Mouse (Mus musculus) neural tube, embryonic 12.5 days (tissue): ENCODE data around the gene Nt5m. TPM values are rescaled to one million over a fixed set of nuclear protein-coding genes. Genes with fewer than 3 reads are reported as not detected.

ENCODE experiments used
- ATAC-seq: fragments of 200-750 bp; cut with Nextera tagmentation; 2 replicates; pipeline ENCODE4 v1.8.0; 2017; ENCODE audit warnings: low read depth, mild to moderate bottlenecking, moderate TSS enrichment, moderate library complexity; ENCODE audit not compliant: low FRiP score
- H3K27ac ChIP-seq: fragments of 300-500 bp; sonication (generic); 2 replicates; pipeline ENCODE4 v1.5.1; 2016
- H3K27me3 ChIP-seq: fragments of 300-500 bp; sonication (generic); replicated peaks from 2 replicates; pipeline ENCODE4 v1.6.1; 2016; ENCODE audit warnings: mild to moderate bottlenecking
- H3K36me3 ChIP-seq: fragments of 300-500 bp; sonication (generic); 2 replicates; pipeline ENCODE4 v1.6.1; 2016; ENCODE audit warnings: mild to moderate bottlenecking
- H3K4me1 ChIP-seq: fragments of 300-500 bp; sonication (generic); 2 replicates; pipeline ENCODE4 v1.6.1; 2016
- H3K4me2 ChIP-seq: fragments of 300-500 bp; sonication (generic); replicated peaks from 2 replicates; pipeline ENCODE4 v1.6.1; 2016; ENCODE audit warnings: mild to moderate bottlenecking
- H3K4me3 ChIP-seq: fragments of 300-500 bp; sonication (generic); 2 replicates; pipeline ENCODE4 v1.5.1; 2016
- H3K9ac ChIP-seq: fragments of 300-500 bp; sonication (generic); 2 replicates; pipeline ENCODE4 v1.6.1; 2016; ENCODE audit warnings: mild to moderate bottlenecking
- H3K9me3 ChIP-seq: fragments of 300-500 bp; sonication (generic); 2 replicates; pipeline ENCODE4 v1.6.1; 2016; ENCODE audit warnings: mild to moderate bottlenecking
- whole genome bisulfite sequencing: fragments of 180-500 bp; shearing (Covaris S2); methylation state at CpG from one replicate; pipeline ENCODE4 v1.1.7; 2016; 5-methylcytosine and 5-hydroxymethylcytosine counted together
- polyA plus RNA-seq: library from polyadenylated mRNA; unstranded; fragments of >200 nt; fragmentation: Nextera tagmentation; extraction: Ambion mirVana; gene quantifications from 2 replicates; pipeline ENCODE4 v1.2.1, GENCODE M21; 2016

The Nt5m gene
- polyA plus RNA-seq, 1 experiment from 2014 or later, result 53.8 TPM

DNA sequence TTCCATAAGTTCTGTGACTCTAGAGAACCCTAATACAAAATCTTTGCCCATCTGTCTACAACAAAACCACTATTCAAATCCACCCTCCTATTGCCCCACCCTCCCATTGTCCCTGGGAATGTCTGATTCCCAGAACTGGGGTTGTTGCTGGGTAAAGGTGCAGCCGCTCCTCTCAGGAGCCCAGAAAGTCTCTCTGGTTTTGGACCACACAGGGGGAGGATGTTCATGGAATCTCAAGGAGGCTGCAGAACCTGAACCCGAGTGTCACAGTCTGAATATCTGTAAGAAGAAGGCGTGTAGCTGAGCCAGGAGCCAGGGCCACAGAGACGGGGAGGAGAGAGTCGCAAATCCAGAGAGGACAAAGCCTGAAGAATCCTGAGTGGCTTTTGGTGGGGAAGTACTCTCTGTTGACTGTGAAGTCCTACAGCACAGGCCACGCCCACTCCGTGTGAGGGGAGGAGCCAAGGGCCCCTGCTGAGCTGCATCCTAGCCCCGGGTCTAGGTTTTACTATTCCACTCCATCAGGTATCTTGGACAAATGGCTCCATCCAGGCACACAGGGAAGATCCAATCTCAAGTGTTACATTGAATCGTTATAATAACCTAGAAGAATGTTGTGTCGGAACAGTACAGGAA lies 54.0 kb downstream of the Nt5m start:
- Histone ChIP-seq H3K4me3 (no peak overlapping the region), H3K9ac (no peak overlapping the region), H3K36me3 (no peaks in the 10 kb centered on the region), H3K9me3 (no peaks in the 10 kb centered on the region), H3K27ac (no peak overlapping the region), H3K4me1 (no peaks in the 10 kb centered on the region), H3K27me3 (no peaks in the 10 kb centered on the region), H3K4me2 (no peak overlapping the region)
- WGBS, result 58% methylated on average over 10 of the region's 10 CpGs
- no peak for ATAC-seq

DNA sequence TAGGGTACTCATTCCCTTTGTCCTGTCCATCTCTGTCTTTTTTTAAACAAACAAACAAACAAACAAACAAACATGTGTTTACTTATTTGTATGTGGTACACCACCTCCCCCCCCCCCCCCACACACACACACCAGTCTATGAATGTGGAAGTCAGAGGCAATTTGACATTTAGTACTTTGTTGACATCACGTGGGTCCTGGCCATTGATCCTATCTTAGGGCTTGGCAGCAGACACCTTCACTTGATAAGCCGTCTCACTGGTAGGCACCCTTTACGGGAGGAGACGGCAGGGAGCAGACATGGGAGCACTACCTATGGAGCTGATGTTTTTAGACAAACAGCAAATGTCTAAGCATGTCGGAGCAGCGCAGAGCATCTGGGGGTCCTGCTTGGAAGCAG lies 55.7 kb downstream of the Nt5m start:
- H3K27me3 ChIP-seq, result no peaks in the 10 kb centered on the region
- WGBS, result 81% methylated on average over 6 of the region's 6 CpGs

DNA sequence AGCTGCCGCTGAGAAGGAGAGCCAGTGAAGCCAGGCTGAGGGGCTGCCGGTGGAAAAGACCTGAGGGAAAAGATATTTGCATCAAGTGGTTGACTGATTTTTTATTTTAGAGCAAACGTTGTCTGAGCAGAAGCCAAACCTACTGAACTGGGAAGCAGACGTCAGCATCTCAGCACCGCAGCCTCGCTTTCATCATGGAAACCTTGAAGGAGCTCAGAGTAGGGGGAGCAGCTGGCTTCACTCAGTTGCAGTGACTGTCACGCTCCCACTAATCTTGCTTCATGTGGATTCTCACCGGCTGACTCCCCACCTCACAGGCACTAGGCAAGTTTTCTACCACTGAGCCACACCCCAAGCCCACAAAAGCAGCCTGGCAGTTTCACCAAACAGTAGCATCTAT lies 56.1 kb downstream of the Nt5m start:
- H3K27ac ChIP-seq, result no peak overlapping the region
- no peaks in the 10 kb centered on the region for H3K36me3 ChIP-seq
- H3K9ac ChIP-seq, result no peak overlapping the region
- no peak overlapping the region for H3K4me3 ChIP-seq
- H3K4me1 ChIP-seq, result peaks cover 6% of the 10 kb centered on the region; the same call in 1 of the 2 replicates
- no peaks in the 10 kb centered on the region for H3K27me3 ChIP-seq
- WGBS, result 75% methylated on average over 8 of the region's 8 CpGs
- no peak for ATAC-seq
- H3K4me2 ChIP-seq, result no peak overlapping the region
- no peaks in the 10 kb centered on the region for H3K9me3 ChIP-seq

More for the DNA sequence above, 55.7 kb downstream of the Nt5m start:
- no peaks in the 10 kb centered on the region for H3K9me3 ChIP-seq
- no peaks in the 10 kb centered on the region for H3K36me3 ChIP-seq
- no peak overlapping the region for H3K9ac ChIP-seq
- ATAC-seq, result no peak
- H3K4me1 ChIP-seq, result peaks cover 2% of the 10 kb centered on the region; the same call in 1 of the 2 replicates
- no peak overlapping the region for H3K4me3 ChIP-seq
- H3K27ac ChIP-seq, result no peak overlapping the region
- H3K4me2 ChIP-seq, result no peak overlapping the region

DNA sequence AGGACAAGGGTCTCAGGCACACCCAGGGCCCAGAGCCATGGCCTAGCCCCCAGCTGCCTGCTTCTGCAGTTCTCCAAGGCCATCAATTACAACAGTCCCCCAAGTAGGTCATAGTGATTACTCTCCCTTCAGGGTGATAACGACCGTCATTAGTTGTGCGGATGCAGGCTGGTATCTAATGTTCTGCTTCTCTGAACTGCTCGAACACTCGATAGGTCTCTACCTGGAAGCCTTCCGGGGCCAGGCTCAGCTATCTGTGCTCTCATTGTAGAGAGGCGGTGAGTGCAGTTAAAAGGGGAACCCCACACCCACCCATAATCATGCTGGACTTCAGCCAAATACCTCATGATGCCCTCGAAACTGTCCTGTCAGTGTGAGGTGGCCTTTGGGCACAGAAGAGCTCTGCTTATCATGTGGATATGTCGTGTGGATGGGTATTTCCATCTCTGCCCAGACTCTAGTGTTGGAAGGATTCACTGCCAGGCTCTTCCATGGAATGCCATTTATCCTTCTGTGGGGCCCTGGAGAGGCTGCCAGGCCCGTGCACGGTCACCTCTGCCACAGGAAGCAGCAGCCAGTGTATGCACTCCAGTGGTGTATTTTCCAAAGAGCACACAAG lies 58.8 kb downstream of the Nt5m start:
- Histone ChIP-seq H3K4me2 (no peak overlapping the region), H3K27ac (no peak overlapping the region)
- ATAC-seq, result no peak

DNA sequence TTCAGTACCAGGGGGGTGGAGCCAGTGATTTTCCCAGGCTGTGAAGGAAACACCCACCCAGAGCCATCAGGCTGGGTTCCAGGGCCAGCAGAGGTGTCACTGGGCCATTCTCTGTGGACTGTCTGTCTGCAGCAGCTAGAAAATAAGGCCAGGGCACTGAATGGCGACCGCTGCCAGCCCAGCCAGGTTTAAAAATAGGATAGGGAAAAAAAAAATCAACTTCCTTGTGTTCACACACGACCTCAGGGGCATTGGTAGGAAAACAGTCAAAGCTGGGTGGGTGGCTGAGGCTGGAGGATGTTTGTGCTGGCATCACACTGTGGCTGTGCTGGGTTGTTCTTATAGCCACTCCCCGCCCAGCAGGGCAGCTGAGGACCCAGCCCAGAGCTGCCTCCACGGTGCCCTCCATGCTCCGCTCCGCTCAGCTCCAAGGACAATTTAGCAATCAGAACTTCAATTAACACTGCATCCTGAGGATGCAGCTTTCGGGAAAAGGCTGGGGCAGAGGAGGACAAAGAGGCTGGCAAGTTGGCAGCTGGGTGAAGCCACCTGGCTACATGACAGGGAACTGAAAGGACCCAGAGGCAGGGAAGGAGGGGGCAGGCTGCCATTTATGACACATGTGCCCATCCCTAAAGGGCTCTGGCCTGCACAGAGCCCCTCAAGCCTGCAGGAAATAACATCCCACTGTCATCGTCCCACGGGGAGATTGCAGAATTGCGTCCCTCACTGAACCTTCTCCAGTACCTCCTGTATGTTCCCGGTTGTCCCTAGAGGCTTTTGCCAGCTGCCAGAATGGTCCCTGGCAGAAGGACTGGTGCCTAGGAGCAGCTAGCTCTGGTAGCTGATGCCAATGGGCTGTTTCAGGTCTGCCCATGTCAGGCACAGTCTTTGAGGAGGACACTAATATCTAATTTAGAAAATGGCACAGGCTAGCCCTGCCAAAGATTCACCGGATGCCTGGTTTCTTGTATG lies 60.8 kb downstream of the Nt5m start:
- H3K27ac ChIP-seq, result no peak overlapping the region
- H3K27me3 ChIP-seq, result no peaks in the 10 kb centered on the region

More for the DNA sequence above, 58.8 kb downstream of the Nt5m start:
- H3K4me1 ChIP-seq, result peaks cover 7% of the 10 kb centered on the region; the same call in 1 of the 2 replicates
- 72% methylated on average over 11 of the region's 11 CpGs for WGBS
- no peaks in the 10 kb centered on the region for H3K27me3 ChIP-seq
- H3K9ac ChIP-seq, result no peak overlapping the region
- no peaks in the 10 kb centered on the region for H3K9me3 ChIP-seq
- no peak overlapping the region for H3K4me3 ChIP-seq
- H3K36me3 ChIP-seq, result no peaks in the 10 kb centered on the region

DNA sequence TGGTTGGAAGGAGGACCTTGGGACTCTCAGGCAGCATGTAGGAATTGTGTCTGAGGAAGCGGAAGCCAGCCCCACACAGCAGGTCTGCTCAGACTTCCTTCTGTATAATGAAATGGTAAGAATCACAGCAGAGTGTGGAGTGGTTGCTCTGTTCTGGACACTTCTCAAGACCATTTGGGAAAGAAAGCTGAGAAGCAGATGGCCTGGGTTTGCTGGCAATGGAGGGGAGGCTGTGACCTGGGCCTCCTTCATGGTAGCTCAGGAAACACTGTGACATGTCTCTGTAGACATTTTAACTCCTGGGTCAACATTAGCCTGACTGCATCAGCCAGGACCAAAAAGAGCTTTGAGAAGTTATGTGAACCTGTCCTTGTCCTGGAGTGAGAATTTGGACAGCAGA lies 61.7 kb downstream of the Nt5m start:
- Histone ChIP-seq H3K27me3 (no peaks in the 10 kb centered on the region), H3K4me1 (peaks cover 7% of the 10 kb centered on the region; the same call in 1 of the 2 replicates), H3K36me3 (no peaks in the 10 kb centered on the region), H3K9me3 (no peaks in the 10 kb centered on the region), H3K27ac (no peak overlapping the region), H3K4me3 (no peak overlapping the region), H3K4me2 (no peak overlapping the region), H3K9ac (no peak overlapping the region)
- WGBS, result 86% methylated on average over 1 of the region's 1 CpGs
- ATAC-seq, result no peak

More for the DNA sequence above, 60.8 kb downstream of the Nt5m start:
- ATAC-seq, result peak; percentile 17; the same call in 1 of the 2 replicates
- no peak overlapping the region for H3K4me2 ChIP-seq
- H3K36me3 ChIP-seq, result no peaks in the 10 kb centered on the region
- no peak overlapping the region for H3K4me3 ChIP-seq
- H3K9ac ChIP-seq, result no peak overlapping the region
- no peaks in the 10 kb centered on the region for H3K9me3 ChIP-seq
- peaks cover 7% of the 10 kb centered on the region; the same call in 1 of the 2 replicates for H3K4me1 ChIP-seq
- 51% methylated on average over 13 of the region's 13 CpGs for WGBS

DNA sequence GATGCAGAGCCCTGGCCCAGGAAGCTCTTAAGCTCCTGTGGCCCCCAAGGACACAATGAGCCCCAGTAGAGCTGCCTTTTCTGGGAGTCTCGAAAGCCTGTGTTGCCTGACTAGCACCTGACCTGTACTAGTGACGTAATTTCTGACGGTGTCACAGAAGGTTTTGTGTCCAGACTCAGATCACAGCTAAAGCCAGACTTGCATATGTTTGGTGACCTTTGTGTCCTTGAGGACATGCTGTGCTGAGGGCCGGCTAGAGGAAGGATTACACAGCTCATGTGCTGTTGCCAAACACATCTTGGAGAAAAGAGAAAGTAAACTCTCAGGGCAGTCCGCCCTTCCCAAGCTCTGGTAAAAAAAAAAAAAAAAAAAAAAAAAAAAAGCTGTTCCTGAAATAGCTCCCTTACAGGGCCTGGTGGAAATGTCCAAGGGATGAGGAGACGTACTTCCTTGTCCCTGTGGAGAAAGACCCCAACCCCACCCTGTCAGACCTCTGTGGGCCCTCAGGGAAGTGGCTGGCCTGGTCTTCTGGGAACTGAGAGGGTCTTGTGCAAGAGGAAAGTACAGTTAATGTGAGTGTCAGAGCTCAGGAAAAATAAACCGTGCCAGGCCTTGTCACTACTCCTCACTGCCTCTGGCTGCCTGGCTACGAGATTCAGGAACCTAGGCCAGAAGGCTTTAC lies 62.9 kb downstream of the Nt5m start:
- H3K27ac ChIP-seq, result no peak overlapping the region

DNA sequence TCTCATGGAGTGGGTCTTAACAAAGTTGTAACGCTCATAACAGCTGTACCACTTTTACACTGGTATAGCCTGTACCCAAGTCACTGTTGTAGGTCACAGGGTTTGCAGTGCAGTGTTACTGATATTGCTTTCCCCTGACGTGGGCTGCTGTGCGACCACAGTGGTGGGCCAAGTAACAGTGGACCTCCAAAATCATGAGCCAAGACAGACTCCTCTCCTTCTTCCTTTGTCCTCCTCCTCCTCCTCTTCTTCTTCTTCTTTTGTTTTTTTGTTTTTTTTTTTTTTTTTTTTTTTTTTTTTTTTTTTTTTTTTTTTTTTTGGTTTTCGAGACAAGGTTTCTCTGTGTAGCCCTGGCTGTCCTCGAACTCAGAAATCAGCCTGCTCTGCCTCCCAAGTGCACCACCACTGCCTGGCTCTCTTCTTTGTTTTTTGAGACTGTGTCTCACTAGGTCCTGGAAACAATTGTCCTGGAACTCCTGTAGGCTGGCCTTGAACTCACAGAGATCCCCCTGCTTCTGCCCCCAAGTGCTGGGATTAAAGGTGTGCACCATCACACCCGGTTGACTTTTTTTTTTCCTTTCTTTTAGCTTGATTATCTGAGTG lies 67.4 kb downstream of the Nt5m start:
- Histone ChIP-seq H3K27ac (no peak overlapping the region), H3K27me3 (no peaks in the 10 kb centered on the region), H3K4me3 (no peak overlapping the region), H3K36me3 (no peaks in the 10 kb centered on the region), H3K4me1 (no peaks in the 10 kb centered on the region), H3K9ac (no peak overlapping the region), H3K4me2 (no peak overlapping the region), H3K9me3 (no peaks in the 10 kb centered on the region)
- ATAC-seq, result no peak
- WGBS, result 91% methylated on average over 6 of the region's 6 CpGs

More for the DNA sequence above, 62.9 kb downstream of the Nt5m start:
- Histone ChIP-seq H3K9ac (no peak overlapping the region), H3K27me3 (no peaks in the 10 kb centered on the region), H3K4me1 (peaks cover 7% of the 10 kb centered on the region; the same call in 1 of the 2 replicates), H3K36me3 (no peaks in the 10 kb centered on the region), H3K9me3 (no peaks in the 10 kb centered on the region), H3K4me2 (no peak overlapping the region), H3K4me3 (no peak overlapping the region)
- 65% methylated on average over 8 of the region's 8 CpGs for WGBS
- ATAC-seq, result no peak

DNA sequence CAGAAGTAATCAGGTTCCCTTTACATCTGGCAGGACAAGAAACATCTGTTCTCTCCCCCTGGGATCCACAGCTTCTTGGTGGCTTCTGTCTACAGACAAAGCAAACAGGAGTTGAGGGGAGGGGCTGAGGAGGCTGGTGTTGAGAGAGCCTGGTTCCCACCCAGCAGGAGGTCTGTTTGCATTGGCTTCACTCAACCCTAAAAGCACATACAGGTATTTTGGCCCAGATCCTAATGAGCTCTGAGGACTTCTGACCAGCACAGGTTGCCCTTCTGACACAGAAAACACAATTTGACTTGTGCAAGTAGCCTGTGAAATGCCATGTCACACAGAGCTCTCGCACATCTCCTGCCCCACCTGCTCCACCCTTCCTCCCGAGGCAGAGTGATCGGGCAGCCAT lies 69.2 kb downstream of the Nt5m start:
- 57% methylated on average over 3 of the region's 3 CpGs for WGBS
- H3K4me3 ChIP-seq, result no peak overlapping the region
- no peaks in the 10 kb centered on the region for H3K27me3 ChIP-seq
- no peak overlapping the region for H3K9ac ChIP-seq
- no peak overlapping the region for H3K4me2 ChIP-seq
- H3K4me1 ChIP-seq, result no peaks in the 10 kb centered on the region
- ATAC-seq, result no peak
- no peak overlapping the region for H3K27ac ChIP-seq
- H3K9me3 ChIP-seq, result no peaks in the 10 kb centered on the region
- no peaks in the 10 kb centered on the region for H3K36me3 ChIP-seq

DNA sequence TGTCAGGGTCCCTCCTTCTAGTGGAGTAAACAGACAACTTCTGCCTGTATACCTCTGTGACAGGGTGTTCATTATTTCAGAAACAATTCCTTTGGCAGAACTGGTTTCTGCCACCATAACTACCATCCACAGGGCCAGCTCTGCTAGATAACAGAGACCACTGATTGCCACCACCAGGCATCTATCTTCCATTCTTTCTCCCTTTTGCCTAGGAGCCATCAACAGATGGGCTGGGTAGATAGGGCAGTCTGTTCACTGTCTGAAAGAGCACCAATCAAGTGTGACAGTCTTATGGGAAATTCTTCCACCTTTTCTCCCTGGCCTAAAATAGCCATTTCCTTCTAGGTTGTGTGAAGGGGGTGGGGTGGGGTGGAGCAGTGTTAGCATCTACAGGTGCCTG lies 71.3 kb downstream of the Nt5m start:
- H3K36me3 ChIP-seq, result no peaks in the 10 kb centered on the region
- no peak overlapping the region for H3K9ac ChIP-seq
- no peak overlapping the region for H3K4me2 ChIP-seq
- H3K4me3 ChIP-seq, result no peak overlapping the region
- H3K27ac ChIP-seq, result no peak overlapping the region
- H3K27me3 ChIP-seq, result no peaks in the 10 kb centered on the region
- no peak for ATAC-seq
- H3K9me3 ChIP-seq, result no peaks in the 10 kb centered on the region
- no peaks in the 10 kb centered on the region for H3K4me1 ChIP-seq

DNA sequence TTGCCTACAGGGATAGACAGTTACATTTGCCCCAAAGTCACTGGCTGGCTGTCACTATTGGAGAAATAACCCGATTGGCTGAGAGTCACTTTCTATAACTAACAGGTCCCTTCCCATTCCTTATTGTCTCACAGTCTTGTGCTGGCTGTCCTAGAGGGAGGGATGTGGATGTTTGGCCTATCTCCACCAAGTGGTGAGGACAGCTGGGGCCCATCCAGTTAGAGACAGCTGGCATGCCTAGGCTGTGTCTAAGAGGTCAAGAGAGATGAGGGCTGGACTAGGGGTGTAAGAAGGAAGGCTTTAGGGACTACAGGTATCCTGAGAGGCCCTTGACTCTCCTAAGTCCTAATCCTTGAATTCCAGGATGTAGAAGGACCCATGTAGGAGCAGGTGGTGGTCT lies 72.3 kb downstream of the Nt5m start:
- Histone ChIP-seq H3K4me2 (no peak overlapping the region), H3K4me3 (no peak overlapping the region), H3K4me1 (no peaks in the 10 kb centered on the region), H3K9me3 (no peaks in the 10 kb centered on the region), H3K27ac (no peak overlapping the region), H3K9ac (no peak overlapping the region), H3K36me3 (no peaks in the 10 kb centered on the region), H3K27me3 (no peaks in the 10 kb centered on the region)
- no peak for ATAC-seq
- WGBS, result 80% methylated on average over 1 of the region's 1 CpGs
